Mouse (Mus musculus): ENCODE results near the gene Elovl5. TPM values are rescaled to one million over a fixed set of nuclear protein-coding genes. Genes with fewer than 3 reads are reported as not detected.
"Not testable (repeated sequence)": the region's sequence is repeated elsewhere in the genome, so short reads cannot be mapped to it uniquely, and the experiment has no call there.

Elovl5 gene
- total and polyA plus RNA-seq, 2 experiments from 2014 or later = 61.1 to 83.4 TPM

DNA sequence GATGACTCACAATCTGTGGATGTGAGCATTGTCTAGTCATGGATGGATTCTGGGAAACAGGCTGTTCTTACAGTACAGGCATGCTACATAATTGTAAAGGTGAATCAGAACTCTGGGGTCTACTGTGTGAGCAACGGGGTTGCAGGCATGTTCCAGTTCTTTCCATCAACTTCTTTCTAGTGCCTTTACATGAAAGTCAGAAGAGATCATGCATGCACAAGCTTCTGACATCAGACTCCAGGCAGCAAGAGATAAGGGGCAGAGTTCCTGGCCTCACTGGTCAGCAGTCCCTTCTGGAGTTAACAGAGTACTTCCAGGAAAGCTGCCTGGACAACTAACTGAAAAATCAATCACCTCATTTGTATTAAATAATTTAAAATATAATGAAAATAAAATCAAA is 75.9 kb downstream of the Elovl5 start:
- H3K27me3 ChIP-seq (ENCODE audit: insufficient read depth, low read length) = no peaks in the 10 kb centered on the region
- no peaks in the 10 kb centered on the region for H3K4me1 ChIP-seq (ENCODE audit: insufficient read depth)
- no peaks in the 10 kb centered on the region for H3K36me3 ChIP-seq (ENCODE audit: insufficient read depth)
- 90% methylated on average over 1 of the region's 1 CpGs for WGBS
- no peaks in the 10 kb centered on the region for H3K9me3 ChIP-seq (ENCODE audit: low read length)
- H3K4me2 ChIP-seq (ENCODE audit: low read depth) = no peak overlapping the region
- no peak for ATAC-seq
- TF ChIP-seq CTCF (IDR thresholded peaks at IDR 0.05; ENCODE audit: low read depth) = no peak
- H3K27ac ChIP-seq (ENCODE audit: low read depth, low read length) = no peak overlapping the region
- no peak overlapping the region for H3K9ac ChIP-seq
- DNase-seq = no peak
- no peak overlapping the region for H3K4me3 ChIP-seq (ENCODE audit: low read depth, low read length)

GRCm38 (mm10) chr9:77993538-77994255 is 76.5 kb downstream of the Elovl5 start:
- WGBS = 93% methylated on average over 2 of the region's 2 CpGs
- not testable (repeated sequence) for ATAC-seq; H3K4me1 ChIP-seq (ENCODE audit: insufficient read depth); DNase-seq; H3K9me3 ChIP-seq (ENCODE audit: low read length); H3K27me3 ChIP-seq (ENCODE audit: insufficient read depth, low read length); H3K4me2 ChIP-seq (ENCODE audit: low read depth); H3K9ac ChIP-seq; H3K27ac ChIP-seq (ENCODE audit: low read depth, low read length); H3K4me3 ChIP-seq (ENCODE audit: low read depth, low read length); H3K36me3 ChIP-seq (ENCODE audit: insufficient read depth)

DNA sequence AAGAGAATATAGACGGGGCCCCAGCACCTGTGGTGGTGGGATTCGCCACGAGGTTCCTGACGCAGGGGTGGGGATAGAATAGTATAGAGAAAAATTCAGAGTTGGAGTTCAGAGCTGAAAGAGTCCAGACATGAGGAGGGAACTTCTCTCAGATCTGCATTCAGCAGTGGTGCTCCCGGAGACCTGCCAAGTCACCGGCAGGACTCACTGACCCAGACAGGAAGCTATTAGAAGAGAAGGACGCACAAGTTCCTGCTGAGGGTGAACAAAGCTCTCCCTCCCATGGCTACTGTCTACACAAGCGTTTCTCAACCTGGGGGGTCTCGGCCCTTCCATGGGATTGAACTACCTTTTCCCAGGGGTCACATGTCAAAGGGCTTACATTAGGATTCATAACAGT is 78.1 kb downstream of the Elovl5 start:
- no peaks in the 10 kb centered on the region for H3K9me3 ChIP-seq (ENCODE audit: low read length)
- no peak for TF ChIP-seq CTCF (IDR thresholded peaks at IDR 0.05; ENCODE audit: low read depth)
- ATAC-seq (no peak), DNase-seq (no peak)
- H3K4me3 ChIP-seq (ENCODE audit: low read depth, low read length) = no peak overlapping the region
- no peak overlapping the region for H3K27ac ChIP-seq (ENCODE audit: low read depth, low read length)
- no peaks in the 10 kb centered on the region for H3K4me1 ChIP-seq (ENCODE audit: insufficient read depth)
- no peak overlapping the region for H3K9ac ChIP-seq
- WGBS = 78% methylated on average over 9 of the region's 9 CpGs
- no peaks in the 10 kb centered on the region for H3K27me3 ChIP-seq (ENCODE audit: insufficient read depth, low read length)
- no peak overlapping the region for H3K4me2 ChIP-seq (ENCODE audit: low read depth)
- H3K36me3 ChIP-seq (ENCODE audit: insufficient read depth) = no peaks in the 10 kb centered on the region

GRCm38 (mm10) chr9:78000586-78001500 is 83.7 kb downstream of the Elovl5 start:
- no peak overlapping the region for H3K4me3 ChIP-seq (ENCODE audit: low read depth, low read length)
- ATAC-seq (no peak), DNase-seq (no peak)
- TF ChIP-seq CTCF (IDR thresholded peaks at IDR 0.05; ENCODE audit: low read depth) = no peak
- no peaks in the 10 kb centered on the region for H3K9me3 ChIP-seq (ENCODE audit: low read length)
- H3K27me3 ChIP-seq (ENCODE audit: insufficient read depth, low read length) = no peaks in the 10 kb centered on the region
- no peak overlapping the region for H3K9ac ChIP-seq
- no peak overlapping the region for H3K27ac ChIP-seq (ENCODE audit: low read depth, low read length)
- no peaks in the 10 kb centered on the region for H3K4me1 ChIP-seq (ENCODE audit: insufficient read depth)
- H3K36me3 ChIP-seq (ENCODE audit: insufficient read depth) = no peaks in the 10 kb centered on the region
- H3K4me2 ChIP-seq (ENCODE audit: low read depth) = no peak overlapping the region
- WGBS = 87% methylated on average over 7 of the region's 7 CpGs

GRCm38 (mm10) chr9:78003278-78003677 is 86.1 kb downstream of the Elovl5 start:
- DNase-seq (no peak), ATAC-seq (no peak)
- 86% methylated on average over 2 of the region's 2 CpGs for WGBS
- Histone ChIP-seq H3K9me3 (ENCODE audit: low read length) (no peaks in the 10 kb centered on the region), H3K4me2 (ENCODE audit: low read depth) (no peak overlapping the region), H3K27me3 (ENCODE audit: insufficient read depth, low read length) (no peaks in the 10 kb centered on the region), H3K9ac (no peak overlapping the region), H3K4me1 (ENCODE audit: insufficient read depth) (no peaks in the 10 kb centered on the region), H3K4me3 (ENCODE audit: low read depth, low read length) (no peak overlapping the region), H3K36me3 (ENCODE audit: insufficient read depth) (no peaks in the 10 kb centered on the region), H3K27ac (ENCODE audit: low read depth, low read length) (no peak overlapping the region)
- TF ChIP-seq CTCF (IDR thresholded peaks at IDR 0.05; ENCODE audit: low read depth) = no peak

- no peaks in the 10 kb centered on the region for H3K4me1 ChIP-seq (ENCODE audit: insufficient read depth)
- H3K9ac ChIP-seq = no peak overlapping the region
- no peak overlapping the region for H3K4me3 ChIP-seq (ENCODE audit: low read depth, low read length)
These were observed 88.3 kb downstream of the Elovl5 start for GRCm38 (mm10) chr9:78005481-78005880.

More at GRCm38 (mm10) chr9:78005481-78005880, 88.3 kb downstream of the Elovl5 start:
- WGBS = 58% methylated on average over 3 of the region's 3 CpGs
- Histone ChIP-seq H3K27ac (ENCODE audit: low read depth, low read length) (no peak overlapping the region), H3K4me2 (ENCODE audit: low read depth) (no peak overlapping the region), H3K36me3 (ENCODE audit: insufficient read depth) (no peaks in the 10 kb centered on the region), H3K9me3 (ENCODE audit: low read length) (no peaks in the 10 kb centered on the region), H3K27me3 (ENCODE audit: insufficient read depth, low read length) (no peaks in the 10 kb centered on the region)
- peak; percentile 52 for TF ChIP-seq CTCF (IDR thresholded peaks at IDR 0.05; ENCODE audit: low read depth)
- DNase-seq (no peak), ATAC-seq (no peak)
